Mouse (Mus musculus) heart, adult 2 months (tissue): ENCODE data around the gene H2-M10.6.

Experiments used
- CTCF ChIP-seq: fragments of 200-600 bp; IDR thresholded peaks from 2 replicates; pipeline ENCODE4 v1.8.1; 2022; ENCODE audit warnings: antibody characterized with exemption, mild to moderate bottlenecking, moderate library complexity
- POLR2A ChIP-seq: fragments of 200-500 bp; IDR thresholded peaks from 2 replicates; pipeline ENCODE4 v1.6.1; 2011; ENCODE audit warnings: mild to moderate bottlenecking, low read depth, low read length, control low read depth; ENCODE audit not compliant: insufficient read depth

- no peak for TF ChIP-seq POLR2A
- TF ChIP-seq CTCF: no peak
Measured at GRCm38 (mm10) chr17:36855484-36855883, 43.5 kb downstream of the H2-M10.6 start.
